Mouse (Mus musculus) B cell, adult 2 months (primary cell): ENCODE measurements around the gene Tnr.

ENCODE experiments used
- DNase-seq, 2 experiments: peaks; one replicate each; pipeline ENCODE4 v3.0.0; 2022

Gene Tnr

GRCm38 (mm10) chr1:159567171-159567570, 43.6 kb downstream of the Tnr start:
- no peak for DNase-seq

- DNase-seq = no peak
Observed at GRCm38 (mm10) chr1:159570270-159570669, 46.7 kb downstream of the Tnr start.

DNA sequence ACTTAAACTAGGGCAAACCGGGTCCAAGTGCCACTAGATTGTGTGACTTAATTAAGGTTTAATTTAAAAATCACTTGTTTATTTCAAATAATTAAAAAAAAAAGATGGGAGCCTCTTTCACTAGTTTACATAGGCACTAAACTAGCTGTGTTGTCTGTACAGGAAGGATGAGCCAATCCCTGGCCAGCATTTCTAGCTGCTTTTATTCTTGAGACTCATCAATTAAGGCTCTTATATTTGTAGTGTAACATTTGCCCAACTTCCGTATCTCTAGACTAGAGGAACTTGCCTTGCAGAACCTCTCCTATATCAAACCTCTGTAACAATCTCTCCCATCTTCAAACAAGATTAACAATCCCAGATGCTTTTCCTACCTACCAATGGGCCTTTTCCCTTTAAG, 47.3 kb downstream of the Tnr start:
- no peak for DNase-seq

- no peak for DNase-seq
Observed at GRCm38 (mm10) chr1:159571951-159572350, 48.4 kb downstream of the Tnr start.

GRCm38 (mm10) chr1:159573116-159573515, 49.5 kb downstream of the Tnr start:
- DNase-seq = no peak

DNA sequence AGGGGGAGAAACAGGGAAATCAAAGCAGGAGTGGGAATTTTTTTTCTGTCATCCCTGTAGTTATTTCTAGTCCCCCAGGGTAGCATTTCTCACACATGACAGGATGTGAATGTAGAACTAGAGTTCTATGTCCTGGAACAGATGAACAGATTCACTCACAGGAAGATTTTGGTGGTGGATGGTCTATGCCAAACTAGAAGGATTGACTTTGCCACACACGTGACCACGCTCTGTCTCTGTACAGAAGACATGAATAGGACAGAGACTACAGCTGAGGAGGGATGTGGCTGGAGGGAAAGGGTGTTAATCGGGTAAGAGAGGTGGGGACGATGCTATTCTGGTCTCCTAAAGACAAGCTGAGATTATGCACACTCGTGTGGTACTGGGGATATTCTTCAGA, 51.1 kb downstream of the Tnr start:
- DNase-seq = no peak

GRCm38 (mm10) chr1:159576246-159576645, 52.7 kb downstream of the Tnr start:
- DNase-seq = no peak

GRCm38 (mm10) chr1:159578391-159578790, 54.8 kb downstream of the Tnr start:
- no peak for DNase-seq

GRCm38 (mm10) chr1:159580335-159580921, 56.9 kb downstream of the Tnr start:
- DNase-seq = no peak

DNA sequence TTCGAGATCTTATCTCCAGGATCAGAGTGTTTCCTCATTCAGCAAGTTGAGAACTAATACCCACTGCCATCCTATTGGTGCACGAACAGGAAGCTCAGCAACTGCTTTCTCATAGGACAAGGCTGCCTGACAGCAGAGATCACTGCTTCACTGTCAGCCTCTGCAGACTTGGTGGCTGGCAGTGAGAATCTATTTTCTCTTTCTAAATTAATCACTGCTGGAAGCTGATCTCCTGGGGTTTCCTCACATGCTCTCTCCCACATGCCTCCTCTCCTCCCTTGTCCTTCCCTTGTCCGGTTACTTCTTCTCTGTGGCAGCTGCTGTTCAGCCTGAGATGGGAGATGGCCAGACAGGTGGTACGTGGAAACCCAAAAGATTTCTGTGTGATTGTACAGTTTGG, 60.3 kb downstream of the Tnr start:
- no peak for DNase-seq

- no peak for DNase-seq
Observed at GRCm38 (mm10) chr1:159588741-159589140, 65.2 kb downstream of the Tnr start.

DNA sequence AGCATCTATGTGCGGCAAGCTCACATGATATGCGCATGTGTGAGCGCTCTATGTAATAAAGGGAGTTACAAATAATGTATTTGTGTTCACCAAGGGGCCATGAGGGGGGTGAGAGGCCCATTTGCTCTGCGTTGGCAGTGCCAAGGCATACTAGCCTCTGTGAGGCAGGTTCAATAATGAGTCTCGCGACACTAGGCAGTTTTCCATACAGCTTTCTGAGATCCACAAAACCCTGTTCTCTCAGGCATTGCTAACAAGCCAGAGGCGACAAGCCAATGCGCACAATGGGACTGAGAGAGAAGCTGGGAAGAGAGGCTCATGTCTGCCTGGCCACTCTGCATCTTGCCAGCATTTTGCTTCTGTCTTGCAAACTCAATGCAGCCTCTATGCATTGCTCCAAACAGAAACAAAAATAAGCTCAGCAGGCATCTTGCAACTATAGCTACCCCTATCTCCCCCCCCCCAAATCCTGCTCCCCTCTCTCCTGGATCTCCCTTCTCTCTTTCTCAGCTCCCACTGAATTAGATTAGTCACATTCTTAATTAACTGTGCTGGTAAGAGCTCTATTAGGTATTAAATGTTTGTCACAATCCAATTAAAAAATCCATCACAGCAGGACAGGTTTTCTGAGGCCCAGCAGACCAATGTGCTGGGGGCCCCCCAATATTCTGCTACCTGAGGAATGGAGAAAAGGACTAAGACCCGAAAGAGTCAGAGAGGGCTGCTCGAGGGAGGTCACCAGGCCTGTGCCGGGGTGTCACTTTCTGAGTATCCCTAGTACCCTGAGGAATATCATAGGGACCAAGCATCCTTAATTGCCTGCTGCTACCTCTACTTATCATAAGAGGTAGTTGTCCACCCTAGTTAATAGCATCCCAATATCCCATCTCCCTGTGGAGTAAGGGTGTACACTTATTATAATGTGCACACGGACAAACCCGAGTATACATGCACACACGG, 70.8 kb downstream of the Tnr start:
- no peak for DNase-seq

GRCm38 (mm10) chr1:159595729-159596128, 72.2 kb downstream of the Tnr start:
- no peak for DNase-seq

DNA sequence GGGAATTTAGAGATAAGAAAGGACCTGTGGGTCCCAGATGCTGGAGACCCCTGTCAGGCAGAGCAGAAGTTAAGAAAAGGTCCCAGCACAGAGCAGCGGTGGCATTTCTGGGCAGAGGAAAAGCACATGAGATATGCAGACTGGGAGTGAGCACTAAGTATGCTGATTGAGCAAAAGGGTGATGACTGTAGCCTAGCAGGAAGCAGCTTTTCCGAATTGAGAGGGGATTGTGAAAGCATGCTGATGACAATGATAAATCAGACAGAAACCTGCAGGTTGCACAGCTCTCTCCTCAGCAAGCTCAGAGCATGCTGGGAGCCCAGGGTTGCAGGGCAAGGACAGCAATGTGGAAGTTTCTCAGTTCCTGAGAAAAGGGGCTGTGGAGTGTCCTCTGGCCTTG, 73.1 kb downstream of the Tnr start:
- no peak for DNase-seq

GRCm38 (mm10) chr1:159613561-159613960, 90.0 kb downstream of the Tnr start:
- DNase-seq = no peak

- DNase-seq = no peak
Observed at GRCm38 (mm10) chr1:159614062-159614601, 90.6 kb downstream of the Tnr start.

- DNase-seq = no peak
Observed at GRCm38 (mm10) chr1:159614644-159615431, 91.3 kb downstream of the Tnr start.

DNA sequence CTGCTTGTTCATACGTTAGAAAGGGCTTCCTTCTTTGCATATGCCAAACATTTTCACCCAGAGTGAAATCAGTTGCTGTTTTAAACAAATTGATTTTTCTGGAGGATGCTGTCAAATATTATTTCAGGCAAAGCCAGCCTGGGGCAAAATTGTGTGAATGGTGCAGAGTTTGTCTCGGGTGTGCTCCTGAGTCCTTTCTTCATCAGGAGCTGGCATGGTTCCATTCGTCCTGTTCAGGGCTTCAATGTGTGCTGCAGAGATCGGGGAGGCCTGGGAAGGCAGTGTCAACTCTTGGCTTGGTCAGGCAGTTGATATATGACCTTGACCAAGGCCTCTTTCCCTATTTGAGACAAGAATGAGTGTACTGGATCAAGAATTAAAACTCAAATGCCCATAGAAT, 92.1 kb downstream of the Tnr start:
- no peak for DNase-seq

- DNase-seq = no peak
Observed at GRCm38 (mm10) chr1:159619205-159619604, 95.6 kb downstream of the Tnr start.

DNA sequence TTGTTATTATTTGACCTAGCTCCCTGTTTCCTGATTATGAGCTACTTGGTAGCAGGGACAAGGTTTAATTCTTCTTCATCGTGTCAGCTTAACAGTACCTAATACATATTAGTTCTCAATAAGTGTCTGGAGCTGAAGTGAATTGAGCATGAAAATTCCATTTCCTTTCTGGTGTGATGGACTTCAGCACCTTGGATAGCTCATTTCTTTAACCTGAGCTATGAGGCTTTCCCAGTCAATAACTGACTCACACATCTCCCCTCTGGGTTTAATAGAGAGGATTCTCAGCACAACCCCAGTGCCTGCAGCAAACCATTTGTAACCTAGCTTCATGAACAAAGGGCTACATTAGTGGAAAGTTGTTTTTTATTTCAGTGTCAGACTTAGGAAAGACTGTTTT, 97.8 kb downstream of the Tnr start:
- DNase-seq = no peak

GRCm38 (mm10) chr1:159629119-159629518, 105.5 kb downstream of the Tnr start:
- no peak for DNase-seq

- no peak for DNase-seq
Observed at GRCm38 (mm10) chr1:159629822-159630589, 106.4 kb downstream of the Tnr start.
